Mouse (Mus musculus): Measurements from ENCODE around the gene Mospd3.
"Not testable (repeated sequence)": the region's sequence is repeated elsewhere in the genome, so short reads cannot be mapped to it uniquely, and the experiment has no call there.

Mospd3 gene

GRCm38 (mm10) chr5:137615347-137615746 is 14.5 kb upstream of the Mospd3 start:
- no peak for DNase-seq

DNA sequence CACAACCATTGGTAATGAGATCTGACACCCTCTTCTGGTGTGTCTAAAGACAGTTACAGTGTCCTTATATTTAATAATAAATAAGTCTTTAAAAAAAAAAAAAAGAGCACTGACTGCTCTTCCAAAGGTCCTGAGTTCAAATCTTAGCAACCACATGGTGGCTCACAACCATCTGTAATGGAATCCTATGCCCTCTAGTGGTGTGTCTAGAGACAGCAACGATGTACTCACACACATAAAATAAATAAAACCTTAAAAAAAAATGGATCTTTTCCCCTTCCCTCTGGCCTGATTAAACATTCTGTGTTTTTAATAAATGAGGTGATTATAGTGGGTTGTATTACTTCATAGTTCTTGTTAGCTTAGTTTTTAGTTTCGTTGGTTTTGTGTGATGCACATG is 14.1 kb upstream of the Mospd3 start:
- not testable (repeated sequence) for DNase-seq

GRCm38 (mm10) chr5:137613550-137613949 is 12.7 kb upstream of the Mospd3 start, which contains the start of gene Pcolce:
TSS of gene Pcolce (minus strand) at chr5:137613784.
- peak; percentile 42 to 65 for DNase-seq

DNA sequence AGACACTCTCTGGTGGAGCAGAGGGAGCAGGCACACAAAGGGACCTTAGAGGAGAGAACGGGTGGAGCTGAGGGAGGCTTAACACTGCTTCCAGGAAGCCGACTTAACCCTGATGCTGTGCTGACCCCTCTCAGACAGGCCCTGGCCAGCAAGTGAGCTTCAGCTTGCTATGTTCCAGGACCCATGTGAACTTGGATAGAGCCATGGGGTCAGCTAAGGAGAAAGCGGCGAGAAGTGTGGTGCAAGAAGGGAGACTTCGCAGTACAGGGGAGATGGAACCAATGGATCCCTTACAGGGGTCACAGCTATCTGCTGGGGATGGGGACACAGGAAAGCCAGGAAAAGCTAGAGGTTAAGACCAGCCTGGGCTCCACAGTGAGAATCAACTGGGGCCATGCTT is 12.2 kb upstream of the Mospd3 start:
- DNase-seq: no peak

GRCm38 (mm10) chr5:137611245-137611602 is 10.4 kb upstream of the Mospd3 start:
- peak; percentile 70 to 88 for DNase-seq

- DNase-seq: peak; percentile 78 to 88
These were observed 9.8 kb upstream of the Mospd3 start for GRCm38 (mm10) chr5:137610548-137611244.

GRCm38 (mm10) chr5:137610056-137610455 is 9.2 kb upstream of the Mospd3 start:
- DNase-seq: no peak

DNA sequence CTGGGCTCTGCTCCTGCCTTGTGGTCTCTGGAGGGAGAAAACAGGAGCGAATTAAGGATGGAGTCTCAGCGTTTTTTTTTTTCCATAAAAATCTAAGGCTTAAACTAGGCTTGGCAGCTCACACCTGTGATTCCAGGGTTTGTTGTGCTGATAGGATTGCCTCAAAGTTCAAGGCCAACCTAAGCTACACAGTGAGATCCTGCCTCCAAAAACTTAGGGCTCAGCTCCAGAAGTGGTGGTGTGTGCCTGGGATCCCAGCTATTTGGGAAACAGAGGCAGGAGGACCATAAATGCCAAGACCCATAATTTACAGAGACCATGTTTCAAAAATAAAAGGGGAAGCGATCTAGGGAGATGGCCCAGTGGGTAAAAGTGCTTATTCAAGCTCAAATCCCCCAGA is 8.4 kb upstream of the Mospd3 start:
- no peak for DNase-seq

- DNase-seq: peak in 1 of 2 experiments; percentile 47
These were observed 7.9 kb upstream of the Mospd3 start for GRCm38 (mm10) chr5:137608654-137609190.

GRCm38 (mm10) chr5:137607860-137608653 is 7.2 kb upstream of the Mospd3 start:
- no peak for DNase-seq

- peak in 1 of 2 experiments; percentile 46 for DNase-seq
These were observed 489 bp upstream of the Mospd3 start for GRCm38 (mm10) chr5:137601365-137601729.

- no peak for DNase-seq
These were observed 608 bp downstream of the Mospd3 start for GRCm38 (mm10) chr5:137600281-137600618.

- no peak for DNase-seq
These were observed 1.3 kb downstream of the Mospd3 start for GRCm38 (mm10) chr5:137599600-137599999.

GRCm38 (mm10) chr5:137598100-137598826 is 2.6 kb downstream of the Mospd3 start:
- no peak for DNase-seq

- no peak for DNase-seq
These were observed 3.2 kb downstream of the Mospd3 start for GRCm38 (mm10) chr5:137597625-137598024.

GRCm38 (mm10) chr5:137596601-137597261 is 4.1 kb downstream of the Mospd3 start:
- DNase-seq: peak in 1 of 2 experiments; percentile 45

- DNase-seq: no peak
These were observed 4.9 kb downstream of the Mospd3 start for GRCm38 (mm10) chr5:137595921-137596320.

DNA sequence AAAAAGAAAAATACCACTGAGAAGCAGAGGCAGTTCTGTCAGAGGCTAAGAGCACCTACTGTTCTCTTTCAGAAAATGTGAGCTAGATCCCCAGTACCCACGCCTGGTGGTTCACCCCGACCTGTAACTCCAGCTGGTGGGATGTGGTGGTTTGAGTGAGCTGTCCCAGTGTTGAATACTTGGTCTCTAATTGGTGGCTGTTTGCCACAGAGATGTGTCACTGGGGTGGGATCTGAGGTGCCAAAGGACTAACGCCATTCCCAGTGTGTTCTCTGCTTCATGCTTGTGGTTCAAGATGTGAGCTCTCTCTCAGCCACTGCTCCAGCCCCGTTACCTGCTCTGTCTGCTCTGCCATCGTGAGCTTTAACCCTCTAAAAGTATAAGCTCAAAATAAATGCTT is 10.4 kb downstream of the Mospd3 start:
- no peak for DNase-seq

DNA sequence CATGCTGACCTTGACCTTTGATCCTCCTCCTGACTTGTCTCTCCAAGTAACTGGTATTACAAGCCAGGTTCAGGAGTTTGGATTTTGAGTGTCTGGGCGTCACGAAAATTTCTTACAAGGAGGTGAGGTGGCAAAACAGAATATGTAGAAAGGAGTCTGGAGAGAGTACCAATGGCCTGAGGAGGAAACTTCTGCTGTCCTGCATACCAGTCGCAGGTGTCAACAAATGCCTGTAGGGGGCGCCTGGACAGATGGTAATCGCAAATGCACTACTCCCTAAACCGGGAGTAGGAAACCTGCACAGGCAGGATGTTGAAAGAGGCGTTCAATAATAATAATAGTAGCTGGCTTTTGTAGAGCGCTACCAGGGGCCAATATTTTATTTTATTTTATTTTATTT is 15.9 kb downstream of the Mospd3 start:
- DNase-seq: peak; percentile 70 to 79

DNA sequence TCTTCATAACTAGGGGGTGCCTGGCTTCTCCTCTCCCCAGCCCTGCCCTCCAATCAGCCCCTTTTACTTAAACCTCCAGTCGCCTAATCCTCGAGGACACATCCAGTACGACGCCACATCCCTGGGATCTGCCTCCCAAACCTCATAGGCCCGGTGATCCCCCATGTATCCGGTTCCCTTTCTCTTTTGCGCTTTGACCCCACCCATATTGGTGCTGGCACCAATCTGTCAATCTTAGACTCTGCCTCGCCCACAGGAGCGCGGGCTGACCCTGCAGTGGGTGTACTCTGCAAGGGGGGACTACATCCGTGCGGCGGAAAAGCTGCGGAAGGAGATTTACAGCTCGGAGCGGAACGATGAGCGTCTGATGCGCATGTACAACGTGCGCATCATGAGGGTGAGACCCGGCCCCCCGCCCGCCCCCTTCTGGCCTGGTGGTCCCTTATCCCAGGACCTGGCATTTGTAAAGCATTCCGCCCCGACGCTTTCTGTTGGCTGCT is 17.1 kb downstream of the Mospd3 start:
- peak; percentile 46 to 72 for DNase-seq

DNA sequence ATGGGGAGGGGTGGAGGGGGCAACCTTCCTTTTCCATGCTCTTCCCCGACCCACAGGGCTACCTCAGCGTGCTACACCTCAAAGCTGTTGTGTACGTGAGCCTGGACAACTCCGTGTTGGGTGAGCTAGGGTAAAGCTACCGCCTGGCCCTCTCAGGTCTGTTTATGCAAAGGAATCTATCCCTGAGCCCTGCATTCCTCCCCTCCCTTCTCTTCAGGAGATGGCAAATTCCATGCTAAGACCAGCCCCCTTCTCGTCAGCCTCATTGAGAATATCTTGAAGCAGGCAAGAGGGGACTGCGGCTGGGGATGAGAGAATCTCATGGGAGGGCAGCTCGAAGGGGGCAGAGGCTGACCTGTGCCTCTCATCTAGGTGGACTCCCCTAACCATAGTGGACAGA is 18.2 kb downstream of the Mospd3 start:
- DNase-seq: peak in 1 of 2 experiments; percentile 16

- DNase-seq: no peak
These were observed 20.6 kb downstream of the Mospd3 start for GRCm38 (mm10) chr5:137580246-137580645.

DNA sequence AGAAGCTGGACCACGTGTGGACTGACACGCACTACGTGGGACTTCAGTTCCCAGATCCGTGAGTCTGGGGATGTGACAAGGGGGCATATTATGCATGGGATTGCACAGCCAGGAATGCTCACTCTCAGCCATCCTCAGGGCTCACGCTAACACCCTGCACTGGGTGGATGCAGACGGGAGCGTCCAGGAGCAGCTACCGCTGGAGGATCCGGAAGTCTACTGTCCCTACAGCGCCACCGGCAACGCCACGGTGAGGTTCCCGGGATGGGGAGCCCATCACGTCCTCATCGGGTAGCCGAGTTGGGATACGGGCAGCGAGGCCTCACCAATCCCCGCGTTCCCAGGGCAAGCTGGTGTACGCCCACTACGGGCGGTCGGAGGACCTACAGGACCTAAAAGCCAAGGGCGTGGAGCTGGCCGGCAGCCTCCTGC is 26.4 kb downstream of the Mospd3 start:
- peak; percentile 49 for DNase-seq

All from lung, postnatal 4 days (tissue).